Mouse (Mus musculus): Measurements from ENCODE around the gene Tlr12.

GRCm38 (mm10) chr4:128593286-128593685 lies 25.1 kb downstream of the Tlr12 start:
- TF ChIP-seq CTCF (IDR thresholded peaks at IDR 0.05; ENCODE audit: insufficient read depth, low read length) (no peak), POLR2A (IDR thresholded peaks at IDR 0.05; ENCODE audit: borderline replicate concordance, extremely low read depth, low read depth, low read length) (no peak)

Measured in lung, adult 2 months (tissue).